Mouse (Mus musculus): ENCODE measurements around the gene Hoxd10. TPM values are rescaled to one million over a fixed set of nuclear protein-coding genes. Genes with fewer than 3 reads are reported as not detected.

Gene Hoxd10
- total RNA-seq, 2 experiments from 2014 or later = not detected

DNA sequence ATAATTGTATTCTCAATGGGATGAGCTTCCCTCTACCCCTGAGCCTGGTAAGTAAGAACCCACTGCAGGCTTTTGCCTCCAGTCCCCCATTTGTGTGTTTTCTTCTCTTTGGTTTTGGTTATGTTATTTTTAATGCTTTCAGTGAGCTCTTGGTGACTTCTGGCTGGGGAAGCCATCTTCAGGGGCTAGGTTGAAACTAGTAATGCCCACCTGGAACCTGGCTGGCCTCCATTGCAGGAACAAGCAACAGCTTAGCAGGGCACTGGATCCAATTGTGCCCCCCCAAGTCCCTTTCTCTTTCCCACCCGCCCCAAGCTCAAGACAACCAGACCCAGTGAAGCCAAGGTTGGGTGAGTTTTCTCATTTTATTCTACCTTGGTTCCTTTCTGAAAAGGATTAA lies 3.7 kb downstream of the Hoxd10 start:
- no peak for DNase-seq (ENCODE audit: low spot score in 2 of 2)

GRCm38 (mm10) chr2:74695813-74696430 lies 4.2 kb downstream of the Hoxd10 start:
- no peak for DNase-seq (ENCODE audit: low spot score in 2 of 2)

GRCm38 (mm10) chr2:74696442-74697335 lies 5.0 kb downstream of the Hoxd10 start:
- no peak for DNase-seq (ENCODE audit: low spot score in 2 of 2)

GRCm38 (mm10) chr2:74697567-74698121 lies 5.9 kb downstream of the Hoxd10 start, which contains the start of gene Hoxd9:
Hoxd9 (plus strand) TSS chr2:74697727.
- DNase-seq (ENCODE audit: low spot score in 2 of 2) = no peak

- no peak for DNase-seq (ENCODE audit: low spot score in 2 of 2)
Observed at GRCm38 (mm10) chr2:74698201-74699052, 6.7 kb downstream of the Hoxd10 start.

DNA sequence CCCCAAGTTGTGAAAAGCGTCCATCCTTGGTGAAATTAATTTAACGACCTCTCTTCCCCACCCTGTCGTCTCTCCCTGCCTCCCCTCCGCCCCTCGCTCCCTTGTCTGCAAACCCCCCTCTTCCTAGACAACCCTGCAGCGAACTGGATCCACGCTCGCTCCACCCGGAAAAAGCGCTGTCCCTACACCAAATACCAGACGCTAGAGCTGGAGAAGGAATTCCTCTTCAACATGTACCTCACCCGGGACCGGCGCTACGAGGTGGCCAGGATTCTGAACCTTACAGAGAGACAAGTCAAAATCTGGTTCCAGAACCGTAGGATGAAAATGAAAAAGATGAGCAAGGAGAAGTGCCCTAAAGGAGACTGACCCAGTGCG lies 7.3 kb downstream of the Hoxd10 start:
- DNase-seq (ENCODE audit: low spot score in 2 of 2) = no peak

DNA sequence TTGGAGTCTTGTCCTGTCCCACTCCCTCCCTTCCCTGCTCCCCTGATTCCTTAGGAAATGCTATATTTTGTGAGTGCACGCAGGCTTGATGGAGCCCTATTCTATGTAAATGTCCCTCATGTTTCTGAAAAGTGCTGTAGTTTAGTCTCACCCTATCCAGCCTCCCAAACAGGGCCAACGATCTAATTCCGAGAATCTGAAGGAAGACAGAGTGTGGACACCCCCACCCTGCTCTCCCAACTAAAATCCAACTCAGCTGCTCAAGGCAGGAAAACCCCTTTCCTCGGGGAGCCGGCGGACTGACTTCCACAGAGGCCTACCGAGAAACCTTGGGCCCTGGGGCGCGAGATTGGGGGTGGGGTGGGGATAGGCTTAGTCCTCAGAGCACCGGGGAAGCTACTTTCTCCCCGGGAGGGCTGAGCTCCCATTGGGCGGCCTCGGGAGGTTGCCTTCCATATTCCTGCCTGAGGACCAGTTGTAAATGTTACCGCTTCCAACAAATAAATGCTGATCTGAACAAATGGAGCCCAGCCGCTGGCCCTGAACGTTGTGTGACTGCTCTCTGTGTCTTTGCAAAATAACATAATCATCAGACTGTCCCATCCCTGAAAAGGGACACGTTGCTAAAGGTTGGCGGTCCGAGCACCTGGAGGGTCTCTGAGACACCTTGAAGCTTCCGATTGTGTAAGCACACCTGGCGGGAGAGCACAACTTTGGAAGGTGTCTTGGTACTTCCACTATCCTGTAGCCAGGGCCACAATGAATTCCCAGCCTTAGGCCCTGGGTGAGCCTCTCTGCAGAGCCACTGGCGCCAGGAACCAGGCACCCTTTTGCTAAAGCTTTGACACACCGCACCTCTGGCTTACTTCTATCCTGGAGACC lies 8.2 kb downstream of the Hoxd10 start:
- no peak for DNase-seq (ENCODE audit: low spot score in 2 of 2)

GRCm38 (mm10) chr2:74700546-74701112 lies 8.9 kb downstream of the Hoxd10 start:
- no peak for DNase-seq (ENCODE audit: low spot score in 2 of 2)

GRCm38 (mm10) chr2:74701949-74702819 lies 10.5 kb downstream of the Hoxd10 start:
- peak; percentile 37 to 87 for DNase-seq (ENCODE audit: low spot score in 2 of 2)

GRCm38 (mm10) chr2:74702820-74703219 lies 11.1 kb downstream of the Hoxd10 start:
- DNase-seq (ENCODE audit: low spot score in 2 of 2) = no peak

DNA sequence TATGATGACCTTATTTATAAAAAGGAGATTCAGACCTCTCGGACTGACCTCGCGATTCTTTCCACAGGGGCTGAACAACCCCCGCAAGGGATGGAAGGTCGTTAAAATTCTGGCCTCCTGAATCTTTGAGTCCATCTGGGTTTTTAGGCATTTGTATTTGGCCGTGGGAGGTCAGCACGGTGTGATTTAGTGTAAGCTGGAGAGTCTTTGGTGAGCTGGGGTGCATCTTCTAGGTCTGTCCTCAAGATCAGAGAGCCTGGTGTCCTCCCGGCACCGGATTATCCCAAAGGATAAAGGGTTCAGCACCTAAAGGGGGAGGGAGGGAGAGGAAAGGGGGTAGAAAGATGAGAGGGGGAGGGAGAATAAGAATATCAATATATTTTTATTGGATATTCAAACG lies 11.6 kb downstream of the Hoxd10 start:
- no peak for DNase-seq (ENCODE audit: low spot score in 2 of 2)

DNA sequence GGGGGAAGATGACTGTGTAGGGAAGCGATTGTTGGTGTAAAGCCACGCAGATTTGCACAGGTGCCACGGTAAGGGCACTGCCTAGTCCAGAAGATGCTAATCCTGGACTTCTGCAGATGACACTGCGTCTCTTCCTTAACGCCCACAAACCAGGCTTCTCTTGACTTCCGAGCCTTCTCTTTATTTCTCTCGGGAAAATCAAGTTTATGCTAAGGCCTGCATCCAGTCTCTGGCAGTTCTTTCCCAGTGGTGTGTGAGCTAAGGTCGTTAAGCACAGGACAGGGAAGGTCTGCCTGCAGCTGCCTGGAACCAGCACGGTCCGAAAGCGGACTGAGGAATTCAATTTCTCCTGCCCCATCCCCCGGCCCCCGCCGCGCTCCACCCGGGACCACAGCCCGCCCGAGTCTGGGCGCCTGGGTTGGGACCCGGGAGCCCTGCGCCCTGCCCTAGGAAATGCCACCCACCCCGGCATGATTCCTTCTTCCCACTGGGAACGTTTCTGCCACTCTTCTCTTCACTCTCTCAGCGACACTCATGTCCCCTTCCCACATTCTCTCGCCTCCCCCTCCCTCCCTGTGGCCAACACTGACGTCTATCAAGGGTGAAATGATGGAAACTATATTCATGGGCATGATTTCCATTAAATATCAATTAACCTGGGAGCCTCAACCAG lies 12.1 kb downstream of the Hoxd10 start:
- no peak for DNase-seq (ENCODE audit: low spot score in 2 of 2)

- DNase-seq (ENCODE audit: low spot score in 2 of 2) = no peak
Observed at GRCm38 (mm10) chr2:74704393-74704998, 12.8 kb downstream of the Hoxd10 start, which contains the start of gene Hoxd8. Hoxd8 (plus strand) TSS chr2:74704615.

DNA sequence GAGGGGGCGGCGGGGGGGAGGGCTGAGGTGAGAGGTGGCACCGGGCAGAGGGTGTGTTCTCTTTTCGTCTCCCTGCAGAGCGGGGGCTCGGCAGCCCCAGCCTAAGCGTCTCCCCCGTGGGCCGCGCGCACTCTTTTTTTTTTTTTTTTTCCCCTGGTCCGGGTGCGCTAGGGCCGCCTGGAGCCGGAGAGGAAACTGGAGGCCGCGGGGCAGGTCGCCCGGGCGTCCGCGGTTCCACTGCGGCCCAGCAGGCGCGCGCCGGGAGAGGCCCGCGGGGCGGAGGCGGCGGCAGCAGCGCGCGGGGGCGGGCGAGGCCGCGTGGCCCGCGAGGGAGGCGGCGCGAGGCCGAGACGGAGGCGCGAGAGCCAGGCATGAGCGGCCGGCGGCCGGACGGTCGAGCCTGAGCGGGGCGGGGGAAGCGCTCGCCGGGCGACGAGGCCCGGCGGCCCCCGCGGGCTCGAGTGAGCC lies 13.3 kb downstream of the Hoxd10 start:
- no peak for DNase-seq (ENCODE audit: low spot score in 2 of 2)

- no peak for DNase-seq (ENCODE audit: low spot score in 2 of 2)
Observed at GRCm38 (mm10) chr2:74705467-74706089, 13.9 kb downstream of the Hoxd10 start.

DNA sequence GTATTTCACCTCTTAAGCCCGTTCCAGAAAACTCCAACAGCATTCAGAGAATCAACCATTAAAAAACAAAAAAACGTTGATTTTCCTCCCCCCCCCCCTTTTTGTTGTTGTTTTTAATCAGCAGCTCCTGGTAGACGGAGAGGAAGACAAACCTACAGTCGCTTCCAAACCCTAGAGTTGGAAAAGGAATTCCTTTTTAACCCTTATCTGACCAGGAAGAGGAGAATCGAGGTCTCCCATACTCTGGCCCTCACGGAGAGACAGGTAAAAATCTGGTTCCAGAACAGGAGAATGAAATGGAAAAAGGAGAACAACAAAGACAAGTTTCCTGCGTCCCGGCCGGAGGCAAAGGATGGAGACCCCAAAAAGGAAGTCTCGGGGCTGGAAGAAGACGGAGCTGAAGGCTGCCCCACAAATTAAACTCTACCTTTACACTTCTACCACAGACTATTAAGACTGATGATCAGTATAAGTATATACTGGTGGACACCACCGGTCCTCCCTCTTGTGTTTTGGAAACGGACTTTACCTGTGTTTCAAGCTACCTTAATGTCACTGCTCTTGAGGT lies 14.8 kb downstream of the Hoxd10 start:
- DNase-seq (ENCODE audit: low spot score in 2 of 2) = no peak

DNA sequence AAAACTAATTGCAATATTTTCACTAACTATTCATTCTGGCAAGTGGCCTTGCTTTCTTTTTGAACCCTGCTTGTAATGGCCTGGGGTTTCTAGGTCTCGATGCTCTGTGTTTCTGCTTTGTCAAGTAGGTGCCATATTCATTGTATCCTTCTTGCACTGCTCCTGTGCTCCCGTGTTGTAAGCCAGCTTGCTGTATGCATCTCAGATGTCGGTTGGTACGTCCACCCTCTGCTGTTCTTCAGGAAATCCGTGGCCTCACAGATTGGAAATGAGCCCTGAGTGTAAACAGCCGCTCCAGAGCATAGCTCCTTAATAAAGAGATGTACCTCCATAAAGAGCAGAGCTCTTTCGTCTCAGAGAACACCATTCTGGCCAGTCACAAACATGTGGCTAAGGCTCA lies 15.9 kb downstream of the Hoxd10 start:
- no peak for DNase-seq (ENCODE audit: low spot score in 2 of 2)
